Mouse (Mus musculus): ENCODE measurements around the gene Casp9. TPM values are rescaled to one million over a fixed set of nuclear protein-coding genes. Genes with fewer than 3 reads are reported as not detected.

Casp9 gene
- 34.2 and 35.1 TPM in 2 replicates for polyA plus RNA-seq (2012; ENCODE audit: insufficient read depth, insufficient read length, missing spikeins)

GRCm38 (mm10) chr4:141793282-141794151 is at the start of gene Casp9:
Gene Casp9, plus strand, starts transcription at chr4:141793612.
- peaks cover 29% of the 10 kb centered on the region for H3K4me1 ChIP-seq (ENCODE audit: control insufficient read depth, insufficient read depth, low read length)

DNA sequence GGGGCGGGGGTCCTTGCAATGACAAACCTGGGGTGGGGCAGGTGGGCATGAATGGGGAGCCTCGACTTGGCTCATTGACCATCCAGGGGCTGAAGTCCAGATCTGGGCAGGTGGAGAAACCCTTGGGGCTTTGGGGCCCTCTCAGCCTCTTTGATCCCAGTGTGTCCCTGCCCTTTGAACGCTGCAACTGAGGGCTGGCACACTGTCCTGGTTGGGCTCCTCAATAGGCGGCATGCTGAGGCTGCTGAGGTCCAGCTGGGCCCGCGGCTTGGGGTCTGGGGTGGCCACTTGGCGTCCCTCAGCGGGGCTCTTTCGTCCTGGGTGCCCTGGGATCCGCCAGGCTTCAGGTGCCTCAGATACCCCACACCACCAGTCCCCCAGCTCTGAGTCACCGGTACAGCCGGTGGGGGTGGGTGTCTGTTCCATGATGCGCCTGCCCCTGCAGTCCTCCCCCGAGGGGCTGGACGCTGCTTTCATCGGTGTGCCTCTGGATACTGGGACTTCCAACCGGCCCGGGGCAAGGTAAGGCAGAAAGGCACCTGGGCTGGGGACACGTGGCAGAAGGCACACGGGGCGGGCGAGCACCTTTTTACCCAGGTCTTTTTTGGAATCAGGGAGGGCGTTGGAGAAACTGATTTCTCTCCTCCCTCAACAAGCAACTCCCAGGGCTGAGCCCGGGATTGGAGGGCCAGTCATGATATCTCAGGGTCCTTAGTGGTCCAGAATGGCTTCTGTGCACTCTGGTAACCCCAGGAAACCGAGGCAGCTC is 46.6 kb upstream of the Casp9 start, which contains the start of gene Agmat:
TSS of gene Agmat (plus strand) at position 95 of the 769 bp plus-strand sequence.
- Histone ChIP-seq H3K4me3 (ENCODE audit: insufficient read depth, low read length) (no peak within 1 kb of the TSS), H3K27ac (ENCODE audit: insufficient read depth, low read depth, low read length) (no peak within 1 kb of the TSS), H3K4me1 (ENCODE audit: control insufficient read depth, insufficient read depth, low read length) (no peaks in the 10 kb centered on the region)
- TF ChIP-seq POLR2A (IDR thresholded peaks at IDR 0.05; ENCODE audit: borderline replicate concordance, low read depth, low read length) = no peak
- TF ChIP-seq CTCF (IDR thresholded peaks at IDR 0.05; ENCODE audit: low read depth, low read length) = no peak

More at GRCm38 (mm10) chr4:141793282-141794151, at the start of gene Casp9:
- H3K27ac ChIP-seq (ENCODE audit: insufficient read depth, low read depth, low read length) = peak within 1 kb of the TSS; percentile 96
- H3K4me3 ChIP-seq (ENCODE audit: insufficient read depth, low read length) = peak within 1 kb of the TSS; percentile 94
- TF ChIP-seq CTCF (IDR thresholded peaks at IDR 0.05; ENCODE audit: low read depth, low read length) = no peak
- TF ChIP-seq POLR2A (IDR thresholded peaks at IDR 0.05; ENCODE audit: borderline replicate concordance, low read depth, low read length) = no peak

- H3K4me1 ChIP-seq (ENCODE audit: control insufficient read depth, insufficient read depth, low read length) = no peaks in the 10 kb centered on the region
- no peak overlapping the region for H3K4me3 ChIP-seq (ENCODE audit: insufficient read depth, low read length)
- TF ChIP-seq POLR2A (IDR thresholded peaks at IDR 0.05; ENCODE audit: borderline replicate concordance, low read depth, low read length) (no peak), CTCF (IDR thresholded peaks at IDR 0.05; ENCODE audit: low read depth, low read length) (no peak)
- no peak overlapping the region for H3K27ac ChIP-seq (ENCODE audit: insufficient read depth, low read depth, low read length)
These were observed 43.9 kb upstream of the Casp9 start for GRCm38 (mm10) chr4:141749557-141749956.

DNA sequence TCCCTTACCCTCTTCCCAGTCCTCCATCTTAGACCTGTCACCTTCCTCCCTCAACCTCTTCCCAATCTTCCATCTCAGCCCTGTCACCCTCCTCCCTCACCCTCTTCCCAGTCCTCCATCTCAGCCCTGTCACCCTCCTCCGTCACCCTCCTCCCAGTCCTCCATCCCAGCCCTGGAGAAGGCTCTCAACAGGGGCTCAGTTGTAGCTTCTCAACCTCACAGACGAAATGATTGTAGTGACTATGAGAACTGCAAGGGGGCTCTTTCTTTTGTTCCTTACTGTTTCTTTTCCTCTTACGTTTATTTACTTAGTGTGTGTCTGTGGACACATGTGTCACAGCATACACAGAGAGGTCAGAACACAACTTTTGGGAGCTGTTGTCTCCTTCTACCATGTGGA is 42.6 kb upstream of the Casp9 start:
- no peak overlapping the region for H3K4me3 ChIP-seq (ENCODE audit: insufficient read depth, low read length)
- TF ChIP-seq CTCF (IDR thresholded peaks at IDR 0.05; ENCODE audit: low read depth, low read length) = no peak
- no peak for TF ChIP-seq POLR2A (IDR thresholded peaks at IDR 0.05; ENCODE audit: borderline replicate concordance, low read depth, low read length)
- H3K4me1 ChIP-seq (ENCODE audit: control insufficient read depth, insufficient read depth, low read length) = no peaks in the 10 kb centered on the region
- no peak overlapping the region for H3K27ac ChIP-seq (ENCODE audit: insufficient read depth, low read depth, low read length)

DNA sequence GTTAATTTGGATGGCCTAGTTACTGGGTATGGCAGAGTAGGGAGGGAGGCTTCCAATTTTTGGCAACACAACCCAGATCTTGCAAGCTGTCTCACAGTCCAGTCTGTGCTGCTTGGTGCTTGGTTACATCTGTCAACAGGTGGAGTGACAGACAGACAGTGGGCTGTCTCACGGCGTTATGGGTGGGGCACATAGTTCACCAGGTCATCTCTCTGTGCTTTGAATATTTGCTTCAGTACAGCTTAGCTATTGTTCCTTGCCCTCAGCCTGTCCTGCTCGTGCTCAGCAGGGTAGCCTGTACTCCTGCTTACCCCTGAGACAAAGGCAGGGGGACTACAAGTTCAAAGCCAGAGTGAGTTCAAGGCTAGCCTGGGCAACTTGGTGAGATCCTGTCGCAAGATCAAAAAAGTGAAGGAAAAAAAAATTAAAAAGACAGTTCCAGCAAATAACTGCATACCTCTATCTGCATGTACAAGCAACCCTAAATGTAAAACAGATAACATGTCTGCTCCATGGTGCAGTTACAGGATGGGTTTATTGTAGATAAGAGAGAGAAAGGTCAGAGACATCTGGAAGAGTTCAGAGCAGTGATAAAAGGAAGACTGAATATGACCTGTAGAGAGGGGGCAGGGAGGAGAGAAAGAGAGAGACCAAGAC is 41.9 kb upstream of the Casp9 start:
- Histone ChIP-seq H3K27ac (ENCODE audit: insufficient read depth, low read depth, low read length) (no peak overlapping the region), H3K4me1 (ENCODE audit: control insufficient read depth, insufficient read depth, low read length) (no peaks in the 10 kb centered on the region)
- TF ChIP-seq POLR2A (IDR thresholded peaks at IDR 0.05; ENCODE audit: borderline replicate concordance, low read depth, low read length) = no peak
- TF ChIP-seq CTCF (IDR thresholded peaks at IDR 0.05; ENCODE audit: low read depth, low read length) = no peak

DNA sequence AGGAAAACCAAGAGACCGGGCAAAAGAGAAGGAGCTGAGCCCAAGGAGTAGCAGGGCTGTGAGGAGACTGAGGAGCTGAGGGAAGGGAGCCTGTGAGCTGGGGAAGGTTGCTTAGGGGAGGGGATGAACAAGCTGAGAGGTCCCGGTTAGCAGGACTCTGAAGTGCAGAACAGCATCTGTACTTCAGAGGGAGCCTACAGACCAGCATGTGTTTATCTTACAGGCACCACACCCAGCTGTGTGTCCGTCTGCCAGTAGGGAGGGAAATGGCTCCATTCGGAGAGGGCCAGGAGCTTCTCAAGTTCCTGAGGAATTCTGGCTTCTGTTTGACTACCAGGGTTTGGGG is 41.4 kb upstream of the Casp9 start:
- Histone ChIP-seq H3K4me3 (ENCODE audit: insufficient read depth, low read length) (no peak overlapping the region), H3K4me1 (ENCODE audit: control insufficient read depth, insufficient read depth, low read length) (no peaks in the 10 kb centered on the region), H3K27ac (ENCODE audit: insufficient read depth, low read depth, low read length) (no peak overlapping the region)
- TF ChIP-seq POLR2A (IDR thresholded peaks at IDR 0.05; ENCODE audit: borderline replicate concordance, low read depth, low read length) = no peak
- no peak for TF ChIP-seq CTCF (IDR thresholded peaks at IDR 0.05; ENCODE audit: low read depth, low read length)

More for the DNA sequence above, 41.9 kb upstream of the Casp9 start:
- H3K4me3 ChIP-seq (ENCODE audit: insufficient read depth, low read length) = no peak overlapping the region

DNA sequence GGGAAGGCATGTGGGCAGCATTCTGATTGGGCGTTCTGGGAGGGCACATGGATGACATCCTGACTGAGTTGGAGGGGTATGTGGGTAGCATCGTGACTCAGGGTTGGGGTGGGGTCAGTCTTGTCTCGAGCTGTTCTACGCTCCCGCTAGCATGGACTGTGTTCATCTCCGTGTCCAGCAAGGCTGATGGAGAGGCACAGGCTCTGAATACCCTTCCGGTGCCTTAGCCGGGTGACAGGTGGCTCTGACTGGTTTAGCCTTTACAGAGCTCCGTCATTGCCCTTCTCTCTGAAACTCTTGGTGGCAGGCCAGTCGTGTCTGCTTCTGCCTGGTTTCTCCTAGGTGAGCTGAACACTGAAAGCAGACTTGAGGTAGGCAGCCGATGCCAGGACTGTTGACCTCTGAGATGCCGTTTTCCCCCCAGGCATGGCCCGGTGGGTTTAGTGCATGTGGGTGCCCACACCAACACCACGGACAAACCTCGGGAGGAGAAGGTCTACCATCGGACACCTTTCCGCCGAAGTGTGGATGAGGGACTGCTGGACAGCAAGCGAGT is 38.0 kb upstream of the Casp9 start:
- H3K4me1 ChIP-seq (ENCODE audit: control insufficient read depth, insufficient read depth, low read length) = no peaks in the 10 kb centered on the region
- H3K27ac ChIP-seq (ENCODE audit: insufficient read depth, low read depth, low read length) = no peak overlapping the region
- no peak overlapping the region for H3K4me3 ChIP-seq (ENCODE audit: insufficient read depth, low read length)
- TF ChIP-seq CTCF (IDR thresholded peaks at IDR 0.05; ENCODE audit: low read depth, low read length) (no peak), POLR2A (IDR thresholded peaks at IDR 0.05; ENCODE audit: borderline replicate concordance, low read depth, low read length) (no peak)

DNA sequence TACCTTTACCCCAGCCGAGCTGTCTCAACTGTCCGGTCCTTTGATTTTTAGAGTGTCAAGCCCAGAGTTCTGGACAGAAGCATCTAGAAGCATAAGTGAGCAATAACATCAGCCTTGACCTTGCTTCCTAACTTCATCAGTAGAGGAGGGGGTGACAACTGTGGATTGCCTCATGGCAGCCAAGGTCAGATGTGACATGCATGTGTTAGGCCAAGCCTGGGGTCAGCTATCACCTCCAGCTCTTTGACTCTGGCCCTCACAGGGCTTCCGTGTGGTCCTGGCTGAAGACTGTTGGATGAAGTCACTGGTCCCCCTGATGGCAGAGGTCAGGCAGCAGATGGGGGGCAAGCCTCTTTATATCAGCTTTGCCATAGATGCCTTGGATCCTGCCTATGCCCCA is 36.3 kb upstream of the Casp9 start:
- TF ChIP-seq POLR2A (IDR thresholded peaks at IDR 0.05; ENCODE audit: borderline replicate concordance, low read depth, low read length) (no peak), CTCF (IDR thresholded peaks at IDR 0.05; ENCODE audit: low read depth, low read length) (no peak)
- no peak overlapping the region for H3K4me3 ChIP-seq (ENCODE audit: insufficient read depth, low read length)
- peaks cover 8% of the 10 kb centered on the region for H3K4me1 ChIP-seq (ENCODE audit: control insufficient read depth, insufficient read depth, low read length)
- H3K27ac ChIP-seq (ENCODE audit: insufficient read depth, low read depth, low read length) = no peak overlapping the region

DNA sequence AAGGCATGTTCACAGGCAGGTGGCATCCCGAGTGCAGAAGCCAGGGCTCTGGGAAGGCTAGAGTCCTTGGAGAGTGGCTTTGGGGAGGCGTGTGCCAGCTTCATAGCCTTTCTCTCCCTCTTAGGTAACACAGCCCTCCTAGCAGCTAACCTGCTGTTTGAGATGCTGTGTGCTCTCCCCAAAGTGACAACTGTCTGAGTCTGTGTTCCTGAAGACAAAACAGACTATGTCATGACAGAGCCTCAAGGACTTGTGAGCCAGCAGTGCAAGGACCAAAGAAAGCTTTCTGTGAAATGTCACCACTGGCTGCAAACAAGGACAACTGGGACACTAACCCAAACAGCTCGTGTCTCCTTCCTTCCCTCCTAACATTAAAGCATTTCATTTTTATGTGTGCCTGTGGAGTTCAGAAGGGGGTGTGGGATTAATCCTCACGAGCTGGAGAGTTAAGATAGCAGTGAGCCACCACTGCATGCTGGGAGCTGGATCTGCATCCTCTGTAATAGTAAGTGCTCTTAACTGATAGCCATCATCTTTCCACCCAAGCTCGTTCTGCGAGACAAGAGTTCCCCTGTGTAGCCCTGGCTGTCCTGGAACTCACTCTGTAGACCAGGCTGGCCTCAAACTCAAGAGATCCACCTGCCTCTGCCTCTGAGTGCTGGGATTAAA is 34.4 kb upstream of the Casp9 start:
- Histone ChIP-seq H3K4me3 (ENCODE audit: insufficient read depth, low read length) (no peak overlapping the region), H3K27ac (ENCODE audit: insufficient read depth, low read depth, low read length) (no peak overlapping the region), H3K4me1 (ENCODE audit: control insufficient read depth, insufficient read depth, low read length) (peaks cover 10% of the 10 kb centered on the region)
- no peak for TF ChIP-seq POLR2A (IDR thresholded peaks at IDR 0.05; ENCODE audit: borderline replicate concordance, low read depth, low read length)
- no peak for TF ChIP-seq CTCF (IDR thresholded peaks at IDR 0.05; ENCODE audit: low read depth, low read length)
